22 mouse cellular contexts compared by ENCODE assay signal in genomic region chr12:24686696-24687346, GRCm38 (mm10). TPM values are rescaled to one million over a fixed set of nuclear protein-coding genes. Genes with fewer than 3 reads are reported as not detected.
A peak's percentile ranks its signal among the peaks of the same experiment; 100 is the strongest.
DNase-seq lines count a peak whose midpoint lies in the region; ATAC-seq and TF ChIP-seq lines count a peak whose summit lies in the region.
"Had no signal": no experiment of that assay in that cellular context is flagged by ENCODE, and none has a peak within 500 bp of the region (broad histone marks: within the 10 kb centered on the region; RNA-seq: fewer than 3 reads in every experiment).

No protein-coding gene starts in this region.

- TF ChIP-seq EP300 in liver, postnatal 0 days (IDR thresholded peaks at IDR 0.05; ENCODE audit: low read depth): 0 out of 2 replicates have a peak, but pooled peaks have one; percentile 7

- peak; percentile 24 for ATAC-seq in intestine, embryonic 16.5 days
- peak; percentile 57 for ATAC-seq in liver, postnatal 0 days
- ATAC-seq in forebrain, embryonic 12.5 days (ENCODE audit: low FRiP score): no peak
- ATAC-seq: midbrain, embryonic 16.5 days had no signal

- H3K27ac ChIP-seq in liver, adult 2 months (replicated peaks; ENCODE audit: insufficient read depth, low read depth, low read length): peak overlapping the region; percentile 94
- peak overlapping the region; percentile 20; the same call in 1 of the 2 replicates for H3K27ac ChIP-seq in intestine, embryonic 16.5 days (ENCODE audit: low read length)
- peak overlapping the region; percentile 72 for H3K27ac ChIP-seq in liver, postnatal 0 days (ENCODE audit: low read depth)
- H3K27ac ChIP-seq in forebrain, embryonic 12.5 days: no peak overlapping the region
- H3K27ac ChIP-seq: gastrocnemius, adult 2 months; hindbrain, embryonic 12.5 days; layer of hippocampus, adult 2 months; neural tube, embryonic 15.5 days had no signal

- 29% methylated on average over 11 of the region's 11 CpGs for WGBS in liver, adult 2 months
- 47% methylated on average over 11 of the region's 11 CpGs for WGBS in intestine, embryonic 16.5 days
- 63% methylated on average over 11 of the region's 11 CpGs for WGBS in liver, postnatal 0 days (ENCODE audit: insufficient replicate concordance)
- 79% methylated on average over 11 of the region's 11 CpGs for WGBS in forebrain, embryonic 12.5 days

- H3K27me3 ChIP-seq in liver, adult 2 months (ENCODE audit: control insufficient read depth, insufficient read depth, low read length): no peaks in the 10 kb centered on the region
- H3K27me3 ChIP-seq in intestine, embryonic 16.5 days (replicated peaks; ENCODE audit: control insufficient read depth, insufficient read depth, low read length): 0 out of 2 replicates have a peak, but pooled peaks cover 2% of the 10 kb centered on the region
- H3K27me3 ChIP-seq in liver, postnatal 0 days (ENCODE audit: insufficient read depth, low read length): peaks cover 7% of the 10 kb centered on the region; the same call in 1 of the 2 replicates
- H3K27me3 ChIP-seq in forebrain, embryonic 12.5 days: peaks cover 23% of the 10 kb centered on the region

- no peak for DNase-seq in liver, adult 2 months (ENCODE audit: extremely low read depth, low read depth, low spot score)
- DNase-seq in liver: no peak
- DNase-seq in kidney, postnatal 36 days: peak; percentile 44 to 47
- no peak for DNase-seq in liver, postnatal 0 days
- DNase-seq in frontal cortex, adult 2 months (ENCODE audit: extremely low spot score in 1 of 2, low spot score in 1 of 2): no peak
- DNase-seq: cerebellum, postnatal 14 days; embryo, embryonic 11 days; gastrocnemius, adult 2 months; heart, postnatal 14 days; layer of hippocampus, postnatal 36 days; spleen, adult 18-20 months; thymus, adult 18-20 months; thymus, postnatal 4 days had no signal

- H3K9me3 ChIP-seq in intestine, embryonic 16.5 days (ENCODE audit: control insufficient read depth, low read length): no peaks in the 10 kb centered on the region
- no peaks in the 10 kb centered on the region for H3K9me3 ChIP-seq in liver, postnatal 0 days (ENCODE audit: low read length)
- H3K9me3 ChIP-seq in forebrain, embryonic 12.5 days: no peaks in the 10 kb centered on the region
- H3K9me3 ChIP-seq: heart, embryonic 12.5 days; hindbrain, embryonic 12.5 days; neural tube, embryonic 15.5 days had no signal

- H3K9ac ChIP-seq in liver, adult 2 months (ENCODE audit: low read depth, low read length): peak overlapping the region; percentile 57
- H3K9ac ChIP-seq in intestine, embryonic 16.5 days (ENCODE audit: low read depth, low read length): no peak overlapping the region
- no peak overlapping the region for H3K9ac ChIP-seq in liver, postnatal 0 days (replicated peaks)
- no peak overlapping the region for H3K9ac ChIP-seq in forebrain, embryonic 12.5 days
- H3K9ac ChIP-seq: heart, embryonic 12.5 days; hindbrain, embryonic 12.5 days; neural tube, embryonic 15.5 days had no signal

- no peak for TF ChIP-seq POLR2A in liver, adult 2 months (IDR thresholded peaks at IDR 0.05; ENCODE audit: extremely low read depth, insufficient read depth, low read length)

- TF ChIP-seq CTCF in liver, adult 2 months (IDR thresholded peaks at IDR 0.05; ENCODE audit: low read depth, low read length): no peak
- no peak for TF ChIP-seq CTCF in liver, postnatal 0 days (IDR thresholded peaks at IDR 0.05; ENCODE audit: low read depth)

- no peaks in the 10 kb centered on the region for H3K79me2 ChIP-seq in liver, adult 2 months (ENCODE audit: control insufficient read depth, insufficient read depth, low read length)

- H3K36me3 ChIP-seq in liver, adult 2 months (ENCODE audit: control insufficient read depth, insufficient read depth, low read length): no peaks in the 10 kb centered on the region
- H3K36me3 ChIP-seq in intestine, embryonic 16.5 days (ENCODE audit: control insufficient read depth, insufficient read depth, low read length): no peaks in the 10 kb centered on the region
- no peaks in the 10 kb centered on the region for H3K36me3 ChIP-seq in liver, postnatal 0 days (replicated peaks; ENCODE audit: insufficient read depth, low read length)
- H3K36me3 ChIP-seq in forebrain, embryonic 12.5 days (replicated peaks): no peaks in the 10 kb centered on the region
- H3K36me3 ChIP-seq: heart, embryonic 12.5 days; hindbrain, embryonic 12.5 days; neural tube, embryonic 15.5 days had no signal

- 0 out of 2 replicates have a peak overlapping the region, but pooled peaks have one; percentile 2 for H3K4me2 ChIP-seq in intestine, embryonic 16.5 days (ENCODE audit: low read depth, low read length)
- H3K4me2 ChIP-seq in liver, postnatal 0 days (ENCODE audit: low read depth, low read length): 0 out of 2 replicates have a peak overlapping the region, but pooled peaks have one; percentile 27
- no peak overlapping the region for H3K4me2 ChIP-seq in forebrain, embryonic 12.5 days
- H3K4me2 ChIP-seq: heart, embryonic 12.5 days; hindbrain, embryonic 12.5 days; neural tube, embryonic 15.5 days had no signal

- H3K4me3 ChIP-seq in liver, adult 2 months (ENCODE audit: insufficient read depth, low read depth, low read length): no peak overlapping the region
- H3K4me3 ChIP-seq in intestine, embryonic 16.5 days (ENCODE audit: low read length): no peak overlapping the region
- no peak overlapping the region for H3K4me3 ChIP-seq in liver, postnatal 0 days (ENCODE audit: low read depth, low read length)
- no peak overlapping the region for H3K4me3 ChIP-seq in forebrain, embryonic 12.5 days (replicated peaks)
- H3K4me3 ChIP-seq: gastrocnemius, adult 2 months; heart, embryonic 12.5 days; hindbrain, embryonic 12.5 days; layer of hippocampus, adult 2 months; neural tube, embryonic 15.5 days had no signal

- peaks cover 22% of the 10 kb centered on the region for H3K4me1 ChIP-seq in liver, adult 2 months (ENCODE audit: control insufficient read depth, insufficient read depth, low read length)
- peaks cover 16% of the 10 kb centered on the region for H3K4me1 ChIP-seq in intestine, embryonic 16.5 days (ENCODE audit: control insufficient read depth, insufficient read depth, low read length)
- H3K4me1 ChIP-seq in liver, postnatal 0 days (ENCODE audit: insufficient read depth): peaks cover 9% of the 10 kb centered on the region
- H3K4me1 ChIP-seq in forebrain, embryonic 12.5 days: peaks cover 3% of the 10 kb centered on the region; the same call in 1 of the 2 replicates
- H3K4me1 ChIP-seq: hindbrain, embryonic 12.5 days had no signal

RNA-seq across cellular contexts. Expression of gene Cys1, which starts 5.2 kb away (rescaled TPM):
- 2.8 and 3.1 TPM in 2 replicates for total RNA-seq in liver, adult 2 months (2014; rRNA removed)
- 4.3 and 5.3 TPM in 2 replicates for polyA plus RNA-seq in liver, adult 2 months (2012; rRNA removed)
- polyA plus RNA-seq in intestine, embryonic 16.5 days (2015; fragmentation: Nextera tagmentation; extraction: Ambion mirVana): 1.4 and 2.1 TPM in 2 replicates
- polyA plus RNA-seq in liver, postnatal 0 days (2015; fragmentation: Nextera tagmentation; extraction: Ambion mirVana): 0.31 and 0.50 TPM in 2 replicates
- 1.0 and 1.1 TPM in 2 replicates for polyA plus RNA-seq in forebrain, embryonic 12.5 days (2016; fragmentation: Nextera tagmentation; extraction: Ambion mirVana)
- 8.5 and 9.6 TPM in 2 replicates for polyA plus RNA-seq in frontal cortex, adult 2 months (2012; rRNA removed)
- total RNA-seq: granulocyte monocyte progenitor cell, adult 5-6 weeks; megakaryocyte-erythroid progenitor cell, adult 5-6 weeks had no signal

RNA-seq across cellular contexts. Expression of gene Rrm2, which starts 21.2 kb away (rescaled TPM):
- 2.8 and 3.8 TPM in 2 replicates for total RNA-seq in liver, adult 2 months (2014; rRNA removed)
- polyA plus RNA-seq in liver, adult 2 months (2012; rRNA removed): 0.80 TPM in 2 replicates
- 122 and 147 TPM in 2 replicates for polyA plus RNA-seq in intestine, embryonic 16.5 days (2015; fragmentation: Nextera tagmentation; extraction: Ambion mirVana)
- 235 and 276 TPM in 2 replicates for polyA plus RNA-seq in liver, postnatal 0 days (2015; fragmentation: Nextera tagmentation; extraction: Ambion mirVana)
- polyA plus RNA-seq in forebrain, embryonic 12.5 days (2016; fragmentation: Nextera tagmentation; extraction: Ambion mirVana): 525 and 536 TPM in 2 replicates
- 2.0 and 2.2 TPM in 2 replicates for polyA plus RNA-seq in frontal cortex, adult 2 months (2012; rRNA removed)

RNA-seq across cellular contexts. Expression of gene Klf11, which starts 35.7 kb away (rescaled TPM):
- total RNA-seq in liver, adult 2 months (2014; rRNA removed): 5.9 and 9.9 TPM in 2 replicates
- 2.8 and 3.5 TPM in 2 replicates for polyA plus RNA-seq in liver, adult 2 months (2012; rRNA removed)
- polyA plus RNA-seq in intestine, embryonic 16.5 days (2015; fragmentation: Nextera tagmentation; extraction: Ambion mirVana): 8.1 and 10.0 TPM in 2 replicates
- polyA plus RNA-seq in liver, postnatal 0 days (2015; fragmentation: Nextera tagmentation; extraction: Ambion mirVana): 4.0 and 5.3 TPM in 2 replicates
- 15.4 and 15.5 TPM in 2 replicates for polyA plus RNA-seq in forebrain, embryonic 12.5 days (2016; fragmentation: Nextera tagmentation; extraction: Ambion mirVana)
- polyA plus RNA-seq in frontal cortex, adult 2 months (2012; rRNA removed): 6.3 and 6.7 TPM in 2 replicates

Comparison
In these comparisons a context has a peak if more than half of its experiments do, and no peak if none do; other contexts are left out.
1. RNA of gene Rrm2, which starts 21.2 kb away (polyA plus RNA-seq): 525 to 536 TPM in forebrain, embryonic 12.5 days, 235 to 276 TPM in liver, postnatal 0 days and 122 to 147 TPM in intestine, embryonic 16.5 days; 2.0 to 2.2 TPM in frontal cortex, adult 2 months and 0.80 TPM in liver, adult 2 months; every median in the first group is over 10 times any median in the second.
2. DNase-seq: peak in kidney, postnatal 36 days (2 of 2); none in liver, adult 2 months (single experiment), liver (single experiment), liver, postnatal 0 days (single experiment) and frontal cortex, adult 2 months (0 of 2).